Mouse (Mus musculus) embryonic facial prominence, embryonic 13.5 days (tissue): ENCODE data around the gene Man2b1. TPM values are rescaled to one million over a fixed set of nuclear protein-coding genes. Genes with fewer than 3 reads are reported as not detected.
A peak's percentile ranks its signal among the peaks of the same experiment; 100 is the strongest.
"Not testable (repeated sequence)": the region's sequence is repeated elsewhere in the genome, so short reads cannot be mapped to it uniquely, and the experiment has no call there.

Source experiments
- ATAC-seq: fragments of 200-750 bp; cut with Nextera tagmentation; 2 replicates; pipeline ENCODE4 v1.8.0; 2017; ENCODE audit warnings: low read depth; ENCODE audit not compliant: insufficient number of reproducible peaks, insufficient read depth, low FRiP score, low TSS enrichment
- H3K27ac ChIP-seq: fragments of 300-500 bp; sonication (generic); 2 replicates; pipeline ENCODE4 v1.5.1; 2015; ENCODE audit warnings: moderate library complexity, mild to moderate bottlenecking, inconsistent platforms
- H3K27me3 ChIP-seq: fragments of 300-500 bp; sonication (generic); 2 replicates; pipeline ENCODE4 v1.6.1; 2015; ENCODE audit warnings: mild to moderate bottlenecking, inconsistent platforms
- H3K36me3 ChIP-seq: fragments of 300-500 bp; sonication (generic); 2 replicates; pipeline ENCODE4 v1.6.1; 2015; ENCODE audit warnings: mild to moderate bottlenecking, inconsistent platforms
- H3K4me1 ChIP-seq: fragments of 300-500 bp; sonication (generic); 2 replicates; pipeline ENCODE4 v1.6.1; 2015; ENCODE audit warnings: inconsistent platforms
- H3K4me2 ChIP-seq: fragments of 300-500 bp; sonication (generic); 2 replicates; pipeline ENCODE4 v1.6.1; 2015; ENCODE audit warnings: moderate library complexity, mild to moderate bottlenecking, inconsistent platforms
- H3K4me3 ChIP-seq: fragments of 300-500 bp; sonication (generic); 2 replicates; pipeline ENCODE4 v1.5.1; 2015; ENCODE audit warnings: mild to moderate bottlenecking, inconsistent platforms
- H3K9ac ChIP-seq: fragments of 300-500 bp; sonication (generic); 2 replicates; pipeline ENCODE4 v1.6.1; 2015; ENCODE audit warnings: mild to moderate bottlenecking, inconsistent platforms
- H3K9me3 ChIP-seq: fragments of 300-500 bp; sonication (generic); 2 replicates; pipeline ENCODE4 v1.6.1; 2016; ENCODE audit warnings: inconsistent platforms
- WGBS: fragments of 180-500 bp; shearing (Covaris S2); methylation state at CpG from one replicate; pipeline ENCODE4 v1.1.7; 2015; ENCODE audit warnings: mixed read lengths; 5-methylcytosine and 5-hydroxymethylcytosine counted together
- polyA plus RNA-seq: library from polyadenylated mRNA; unstranded; fragments of >200 nt; fragmentation: Nextera tagmentation; extraction: Ambion mirVana; gene quantifications from 2 replicates; pipeline ENCODE4 v1.2.1, GENCODE M21; 2015

The Man2b1 gene
- polyA plus RNA-seq, 1 experiment from 2014 or later, result 29.1 TPM

DNA sequence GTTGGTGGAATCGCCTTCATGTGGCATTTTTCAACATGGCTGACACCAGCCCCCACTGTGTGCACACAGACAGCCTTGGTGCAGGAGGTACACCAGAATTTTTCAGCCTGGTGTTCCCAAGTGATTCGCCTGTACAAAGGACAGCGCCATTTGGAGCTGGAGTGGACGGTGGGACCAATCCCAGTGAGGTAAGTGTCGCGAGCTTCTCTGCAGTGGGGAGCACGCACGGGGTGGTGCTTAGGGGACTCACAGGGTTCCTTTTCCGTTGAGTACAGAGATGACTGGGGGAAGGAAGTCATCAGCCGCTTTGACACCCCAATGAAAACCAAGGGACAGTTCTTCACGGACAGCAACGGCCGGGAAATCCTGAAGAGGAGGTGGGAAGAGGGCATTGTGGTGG is 12.0 kb downstream of the Man2b1 start:
- no peak overlapping the region for H3K4me2 ChIP-seq
- H3K9ac ChIP-seq, result no peak overlapping the region
- H3K4me3 ChIP-seq, result no peak overlapping the region
- H3K27ac ChIP-seq, result no peak overlapping the region
- WGBS, result 95% methylated on average over 13 of the region's 13 CpGs
- no peaks in the 10 kb centered on the region for H3K9me3 ChIP-seq
- H3K36me3 ChIP-seq, result peaks cover 69% of the 10 kb centered on the region
- H3K4me1 ChIP-seq, result no peaks in the 10 kb centered on the region
- no peak for ATAC-seq
- H3K27me3 ChIP-seq, result no peaks in the 10 kb centered on the region

DNA sequence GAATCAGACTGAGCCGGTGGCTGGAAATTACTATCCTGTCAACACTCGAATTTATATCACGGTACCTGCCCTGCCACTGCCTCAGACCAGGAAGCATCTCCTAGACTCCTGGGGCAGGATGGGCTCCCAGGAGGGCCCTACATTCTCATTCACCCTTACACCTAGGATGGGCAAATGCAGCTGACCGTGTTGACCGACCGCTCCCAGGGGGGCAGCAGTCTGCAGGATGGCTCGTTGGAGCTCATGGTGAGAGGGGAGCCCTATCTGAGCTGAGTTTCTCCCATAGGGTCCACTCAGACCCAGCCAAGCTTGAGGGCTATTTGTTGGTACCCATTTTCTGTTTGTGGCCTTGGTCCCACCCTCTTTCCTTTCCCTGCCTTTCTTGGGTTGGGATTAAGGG is 12.5 kb downstream of the Man2b1 start:
- no peaks in the 10 kb centered on the region for H3K27me3 ChIP-seq
- WGBS, result 97% methylated on average over 7 of the region's 7 CpGs
- H3K36me3 ChIP-seq, result peaks cover 69% of the 10 kb centered on the region
- H3K27ac ChIP-seq, result no peak overlapping the region
- no peak overlapping the region for H3K4me2 ChIP-seq
- no peaks in the 10 kb centered on the region for H3K4me1 ChIP-seq
- no peak for ATAC-seq
- H3K4me3 ChIP-seq, result no peak overlapping the region
- H3K9me3 ChIP-seq, result no peaks in the 10 kb centered on the region
- H3K9ac ChIP-seq, result no peak overlapping the region

DNA sequence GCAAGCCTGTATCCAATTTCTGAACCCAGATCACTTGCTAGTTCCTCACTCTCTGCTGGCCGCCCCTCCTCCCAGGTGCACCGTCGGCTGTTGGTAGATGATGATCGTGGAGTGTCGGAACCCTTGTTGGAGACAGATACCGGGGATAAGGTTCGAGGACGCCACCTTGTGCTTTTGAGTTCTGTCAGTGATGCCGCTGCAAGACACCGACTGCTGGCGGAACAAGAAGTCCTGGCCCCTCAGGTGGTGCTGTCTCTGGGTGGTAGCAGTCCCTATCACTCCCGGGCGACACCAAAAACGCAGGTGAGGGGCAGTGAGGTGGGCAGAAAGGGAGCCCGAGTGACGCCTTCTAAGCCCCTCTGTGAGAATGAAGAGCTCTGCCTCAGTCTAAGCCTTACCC is 13.1 kb downstream of the Man2b1 start:
- no peaks in the 10 kb centered on the region for H3K27me3 ChIP-seq

DNA sequence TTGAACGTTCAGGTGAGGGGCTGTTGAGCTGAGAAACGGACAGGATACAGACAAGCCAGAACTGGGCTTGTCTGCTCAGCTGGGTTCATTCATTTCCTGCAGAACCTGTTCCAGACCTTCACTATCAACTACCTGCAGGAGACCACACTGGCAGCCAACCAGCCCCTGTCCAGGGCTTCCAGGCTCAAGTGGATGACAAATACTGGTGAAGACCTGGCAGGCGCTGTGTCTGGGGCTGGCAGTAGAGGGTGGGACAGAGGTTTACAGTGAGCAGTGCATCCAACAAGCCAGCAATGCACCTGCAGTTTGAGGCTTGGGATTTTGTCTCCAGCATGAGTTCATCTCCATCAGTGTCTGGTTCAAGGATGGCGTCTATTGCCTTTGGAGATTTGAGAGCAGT is 13.8 kb downstream of the Man2b1 start:
- no peak overlapping the region for H3K4me3 ChIP-seq
- H3K9ac ChIP-seq, result no peak overlapping the region
- no peaks in the 10 kb centered on the region for H3K9me3 ChIP-seq
- 84% methylated on average over 4 of the region's 4 CpGs for WGBS
- H3K36me3 ChIP-seq, result peaks cover 60% of the 10 kb centered on the region
- H3K27me3 ChIP-seq, result no peaks in the 10 kb centered on the region
- H3K27ac ChIP-seq, result no peak overlapping the region
- no peaks in the 10 kb centered on the region for H3K4me1 ChIP-seq
- ATAC-seq, result no peak
- no peak overlapping the region for H3K4me2 ChIP-seq

More for the DNA sequence above, 13.1 kb downstream of the Man2b1 start:
- Histone ChIP-seq H3K36me3 (peaks cover 64% of the 10 kb centered on the region), H3K9ac (no peak overlapping the region), H3K4me2 (no peak overlapping the region), H3K27ac (no peak overlapping the region), H3K9me3 (no peaks in the 10 kb centered on the region), H3K4me1 (no peaks in the 10 kb centered on the region), H3K4me3 (no peak overlapping the region)
- no peak for ATAC-seq
- WGBS, result 92% methylated on average over 16 of the region's 16 CpGs

DNA sequence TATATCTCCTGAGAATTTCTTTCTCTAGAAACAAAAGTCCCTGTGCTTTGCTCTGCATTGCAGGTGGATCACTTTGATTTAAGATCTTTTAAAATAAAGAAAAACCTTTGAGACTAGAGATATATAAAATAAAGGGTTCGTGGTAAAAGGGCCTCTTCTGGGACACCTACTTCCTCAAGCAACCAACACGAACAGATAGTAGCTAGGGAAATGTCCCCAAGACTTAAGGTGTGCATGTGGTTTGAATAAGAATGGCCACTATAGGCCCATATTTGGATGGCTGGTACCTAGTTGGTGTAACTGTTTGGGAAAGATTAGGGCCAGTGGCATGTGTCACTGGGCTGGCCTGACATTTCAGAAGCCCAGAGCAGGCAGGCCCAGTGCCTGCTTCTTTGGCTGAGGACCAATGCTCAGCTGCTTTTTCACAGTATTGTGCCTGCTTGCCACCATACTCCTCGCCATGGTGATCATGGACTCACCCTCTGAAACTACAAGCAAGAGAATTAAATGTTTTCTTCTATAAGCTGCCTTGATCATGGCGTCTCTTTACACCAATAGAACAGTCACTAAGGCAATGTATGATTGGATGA is 17.1 kb downstream of the Man2b1 start:
- H3K4me1 ChIP-seq, result no peaks in the 10 kb centered on the region
- no peak overlapping the region for H3K27ac ChIP-seq
- no peaks in the 10 kb centered on the region for H3K27me3 ChIP-seq
- WGBS, result 86% methylated on average over 4 of the region's 4 CpGs
- no peak overlapping the region for H3K9ac ChIP-seq
- H3K36me3 ChIP-seq, result peaks cover 38% of the 10 kb centered on the region
- no peak overlapping the region for H3K4me3 ChIP-seq
- no peaks in the 10 kb centered on the region for H3K9me3 ChIP-seq
- no peak for ATAC-seq
- H3K4me2 ChIP-seq, result no peak overlapping the region

DNA sequence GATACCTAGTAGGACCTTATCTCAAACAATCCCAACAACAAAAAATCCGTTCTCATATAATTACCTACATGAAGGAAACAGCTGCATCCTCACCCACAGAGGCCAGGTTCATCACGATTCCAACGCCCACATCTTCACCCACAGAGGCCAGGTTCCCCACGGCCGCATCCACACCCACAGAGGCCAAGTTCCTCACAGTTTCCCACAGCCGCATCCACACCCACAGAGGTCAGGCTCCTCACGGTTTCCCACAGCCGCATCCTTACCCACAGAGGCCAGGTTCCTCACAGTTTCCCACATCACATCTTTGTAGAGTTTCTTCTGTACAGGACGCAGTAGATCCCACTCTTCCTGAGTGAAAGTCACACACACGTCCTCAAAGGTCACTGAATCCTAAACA is 30.2 kb downstream of the Man2b1 start:
- Histone ChIP-seq H3K9me3 (peaks cover 3% of the 10 kb centered on the region; the same call in 1 of the 2 replicates), H3K4me2 (no peak overlapping the region), H3K4me3 (no peak overlapping the region), H3K27me3 (no peaks in the 10 kb centered on the region), H3K36me3 (peaks cover 55% of the 10 kb centered on the region), H3K27ac (no peak overlapping the region), H3K4me1 (no peaks in the 10 kb centered on the region), H3K9ac (no peak overlapping the region)
- no peak for ATAC-seq
- 97% methylated on average over 10 of the region's 10 CpGs for WGBS

DNA sequence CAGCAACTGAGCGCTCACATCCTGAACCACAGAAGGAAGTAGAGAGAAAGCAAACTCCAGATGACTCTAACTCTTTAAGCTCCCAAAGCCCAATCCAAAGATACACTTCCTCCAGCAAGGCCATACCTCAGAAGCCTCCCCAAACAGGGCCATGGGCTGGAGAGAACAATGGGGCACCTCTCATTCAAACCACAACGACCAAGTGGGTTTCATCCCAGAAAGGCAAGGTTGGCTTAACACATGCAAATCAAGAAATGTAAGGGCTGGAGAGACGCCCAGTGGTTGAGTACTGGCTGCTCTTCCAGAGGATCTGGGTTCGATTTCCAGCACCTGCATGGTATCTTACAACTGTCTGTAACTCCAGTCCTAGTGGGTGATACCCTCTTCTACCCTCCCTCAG is 32.4 kb downstream of the Man2b1 start:
- no peak for ATAC-seq

DNA sequence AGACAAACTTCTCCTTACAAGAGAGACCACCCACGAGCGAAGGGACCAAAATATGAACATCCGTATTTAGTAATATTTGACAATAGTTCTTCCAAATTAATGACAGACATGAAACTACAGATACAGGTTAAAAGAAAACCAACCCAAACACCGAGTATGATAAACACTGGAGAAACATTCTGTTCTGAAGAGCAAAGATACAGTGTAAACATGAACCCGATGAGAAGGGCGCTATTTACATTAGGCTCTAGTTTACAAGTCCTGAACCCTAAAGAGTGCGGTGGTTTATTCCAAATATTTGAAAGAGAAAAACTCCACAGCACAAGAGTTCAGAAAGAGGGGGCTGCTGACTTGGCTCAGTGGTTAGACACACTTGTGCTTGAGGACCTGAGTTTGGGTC is 33.9 kb downstream of the Man2b1 start:
- WGBS, result 91% methylated on average over 7 of the region's 7 CpGs
- Histone ChIP-seq H3K4me2 (no peak overlapping the region), H3K4me3 (no peak overlapping the region), H3K27me3 (no peaks in the 10 kb centered on the region), H3K27ac (no peak overlapping the region), H3K4me1 (peaks cover 6% of the 10 kb centered on the region; the same call in 1 of the 2 replicates), H3K36me3 (peaks cover 18% of the 10 kb centered on the region), H3K9me3 (no peaks in the 10 kb centered on the region), H3K9ac (no peak overlapping the region)
- ATAC-seq, result no peak

More for the DNA sequence above, 32.4 kb downstream of the Man2b1 start:
- Histone ChIP-seq H3K4me1 (peaks cover 6% of the 10 kb centered on the region; the same call in 1 of the 2 replicates), H3K27ac (no peak overlapping the region), H3K36me3 (peaks cover 33% of the 10 kb centered on the region), H3K4me3 (no peak overlapping the region), H3K4me2 (no peak overlapping the region), H3K9me3 (peaks cover 3% of the 10 kb centered on the region; the same call in 1 of the 2 replicates), H3K9ac (no peak overlapping the region), H3K27me3 (no peaks in the 10 kb centered on the region)
- WGBS, result 71% methylated on average over 4 of the region's 4 CpGs

DNA sequence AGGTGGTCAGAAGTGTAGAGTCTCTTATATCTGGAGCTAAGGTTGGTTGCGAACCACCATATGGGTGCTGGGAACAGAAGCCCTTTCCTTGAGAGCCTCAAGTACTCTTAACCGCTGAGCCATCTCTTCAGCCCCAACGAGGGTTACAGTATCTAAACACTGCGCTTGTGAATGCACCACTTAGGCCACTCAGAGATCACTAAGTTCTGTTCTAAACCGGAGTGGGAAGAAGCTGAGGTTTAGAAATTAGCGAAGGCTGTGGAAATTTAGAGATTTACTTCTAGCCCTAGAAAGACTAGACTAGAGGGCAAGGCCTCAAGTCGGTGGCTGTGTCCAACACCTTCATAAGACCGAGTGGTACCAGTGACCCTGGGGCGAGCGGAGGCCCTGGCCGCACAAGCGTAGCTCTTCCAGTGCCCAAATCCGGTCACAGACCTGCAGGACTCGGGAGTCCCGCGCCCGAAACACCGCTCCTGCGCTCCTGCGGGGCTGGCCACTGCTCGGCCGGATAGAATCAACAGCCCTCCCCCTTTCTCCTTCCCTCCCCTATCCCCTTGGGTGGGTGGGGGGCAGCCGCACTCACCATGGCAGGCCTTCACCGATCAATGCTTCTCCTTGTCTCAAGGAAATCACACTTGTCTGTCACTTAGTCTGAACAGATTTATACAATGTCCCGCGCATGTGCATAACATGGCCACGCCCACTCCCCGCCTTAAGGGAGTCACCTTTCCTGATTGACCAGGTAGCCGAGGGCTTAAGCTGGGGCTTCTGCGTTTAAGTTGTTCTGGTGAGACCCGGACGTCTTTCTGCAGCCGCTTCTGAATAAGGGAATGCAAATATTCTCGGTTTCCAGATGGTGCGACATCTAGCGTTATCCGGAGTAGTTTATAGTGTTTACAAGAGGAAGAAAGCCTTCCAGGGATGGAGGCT is 36.2 kb downstream of the Man2b1 start:
- peaks cover 6% of the 10 kb centered on the region; the same call in 1 of the 2 replicates for H3K36me3 ChIP-seq
- H3K9me3 ChIP-seq, result no peaks in the 10 kb centered on the region
- peak overlapping the region; percentile 82 for H3K9ac ChIP-seq
- ATAC-seq, result peak; percentile 89
- H3K4me1 ChIP-seq, result peaks cover 6% of the 10 kb centered on the region; the same call in 1 of the 2 replicates
- no peaks in the 10 kb centered on the region for H3K27me3 ChIP-seq
- H3K4me3 ChIP-seq, result peak overlapping the region; percentile 74
- H3K27ac ChIP-seq, result peak overlapping the region; percentile 77
- H3K4me2 ChIP-seq, result peak overlapping the region; percentile 74
- WGBS, result 6% methylated on average over 37 of the region's 37 CpGs

DNA sequence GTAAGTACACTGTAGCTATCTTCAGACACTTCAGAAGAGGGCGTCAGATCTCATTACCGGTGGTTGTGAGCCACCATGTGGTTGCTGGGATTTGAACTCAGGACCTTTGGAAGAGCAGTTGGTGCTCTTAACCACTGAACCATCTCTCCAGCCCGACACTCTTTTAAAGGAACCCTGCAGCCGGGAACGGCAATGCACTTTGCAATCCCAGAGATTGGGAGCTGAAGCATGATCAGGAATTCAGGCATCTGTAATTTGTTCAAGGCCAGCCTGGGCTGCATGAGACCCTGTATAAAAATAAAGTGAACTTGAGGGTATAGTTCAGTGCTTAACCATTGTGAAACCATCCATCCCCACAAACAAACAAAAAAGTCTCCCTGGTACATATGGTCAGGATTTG is 37.2 kb downstream of the Man2b1 start:
- H3K4me1 ChIP-seq, H3K36me3 ChIP-seq, H3K4me2 ChIP-seq, H3K27me3 ChIP-seq, ATAC-seq, H3K4me3 ChIP-seq, H3K27ac ChIP-seq, H3K9me3 ChIP-seq, H3K9ac ChIP-seq: not testable (repeated sequence)
- 76% methylated on average over 5 of the region's 5 CpGs for WGBS

DNA sequence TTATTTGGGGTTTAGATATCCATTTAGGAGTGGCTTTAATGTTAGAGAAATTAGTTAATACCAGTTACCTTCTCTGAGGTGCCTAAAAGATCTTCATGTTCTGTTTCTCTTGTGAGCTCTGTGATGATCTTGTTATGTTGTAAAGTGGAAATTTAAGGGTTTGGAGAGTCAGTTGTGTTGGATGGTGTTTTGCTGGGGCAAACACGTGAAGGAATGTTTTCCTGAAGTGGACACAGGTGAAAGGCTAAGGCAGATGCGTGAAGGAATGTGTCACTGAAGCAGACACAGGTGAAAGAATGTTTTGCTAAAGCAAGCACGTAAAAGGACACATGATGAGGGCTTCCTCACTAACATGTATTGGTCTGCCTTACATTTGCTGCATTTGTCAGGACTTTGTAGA is 39.9 kb downstream of the Man2b1 start, which contains the start of gene Zfp791:
Zfp791 (minus strand) TSS at position 101 of the 400 bp plus-strand sequence.
- Histone ChIP-seq H3K9me3 (no peaks in the 10 kb centered on the region), H3K4me1 (peaks cover 6% of the 10 kb centered on the region; the same call in 1 of the 2 replicates), H3K36me3 (no peaks in the 10 kb centered on the region), H3K4me2 (no peak within 1 kb of the TSS), H3K4me3 (no peak within 1 kb of the TSS), H3K27ac (no peak within 1 kb of the TSS), H3K27me3 (no peaks in the 10 kb centered on the region), H3K9ac (no peak within 1 kb of the TSS)
- WGBS, result 74% methylated on average over 3 of the region's 3 CpGs
- ATAC-seq, result no peak

DNA sequence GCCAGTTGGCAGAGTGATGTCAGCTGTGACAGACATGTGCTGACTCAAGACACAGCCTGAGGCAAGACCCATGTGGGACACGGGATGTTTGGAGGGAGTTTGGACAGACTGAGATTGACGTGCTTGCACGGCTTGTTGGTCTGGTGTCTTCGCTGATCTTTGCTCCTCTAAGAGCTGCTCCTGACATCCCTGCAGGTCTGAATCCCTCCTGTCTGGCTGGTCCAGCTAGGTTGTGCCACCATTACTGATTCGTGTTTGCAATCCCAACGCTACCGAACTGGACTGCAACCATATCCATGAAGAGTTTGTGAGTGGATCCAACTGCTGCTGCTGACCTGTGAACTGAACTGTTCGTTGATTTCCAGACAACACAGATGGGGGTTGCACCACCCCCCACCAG is 40.6 kb downstream of the Man2b1 start:
- no peaks in the 10 kb centered on the region for H3K36me3 ChIP-seq
- H3K4me3 ChIP-seq, result no peak overlapping the region
- 90% methylated on average over 8 of the region's 8 CpGs for WGBS
- no peak overlapping the region for H3K27ac ChIP-seq
- H3K4me2 ChIP-seq, result no peak overlapping the region
- no peak overlapping the region for H3K9ac ChIP-seq
- no peak for ATAC-seq
- no peaks in the 10 kb centered on the region for H3K27me3 ChIP-seq
- H3K4me1 ChIP-seq, result peaks cover 4% of the 10 kb centered on the region; the same call in 1 of the 2 replicates
- H3K9me3 ChIP-seq, result no peaks in the 10 kb centered on the region
